Mouse (Mus musculus): ENCODE measurements around the gene Trip4. TPM values are rescaled to one million over a fixed set of nuclear protein-coding genes. Genes with fewer than 3 reads are reported as not detected.
"Not testable (repeated sequence)": the region's sequence is repeated elsewhere in the genome, so short reads cannot be mapped to it uniquely, and the experiment has no call there.

The Trip4 gene
- total RNA-seq, 2 experiments from 2014 or later, result 10.9 to 14.8 TPM

- no peak for DNase-seq
- intact Hi-C loops (cut with DNase I), result no loop called here
Measured at GRCm38 (mm10) chr9:65807818-65808217, 100.8 kb downstream of the Trip4 start.

- intact Hi-C loops (cut with DNase I), result no loop called here
- DNase-seq, result no peak
Measured at GRCm38 (mm10) chr9:65807251-65807650, 101.3 kb downstream of the Trip4 start.

- intact Hi-C loops (cut with DNase I), result no loop called here
- no peak for DNase-seq
Measured at GRCm38 (mm10) chr9:65799770-65800169, 108.8 kb downstream of the Trip4 start.

- no peak for DNase-seq
- intact Hi-C loops (cut with DNase I), result no loop called here
Measured at GRCm38 (mm10) chr9:65795651-65796050, 112.9 kb downstream of the Trip4 start.

GRCm38 (mm10) chr9:65794313-65794712 lies 114.3 kb downstream of the Trip4 start:
- intact Hi-C loops (cut with DNase I), result no loop called here
- no peak for DNase-seq

GRCm38 (mm10) chr9:65793506-65793905 lies 115.1 kb downstream of the Trip4 start:
- intact Hi-C loops (cut with DNase I), result no loop called here
- DNase-seq, result no peak

- intact Hi-C loops (cut with DNase I), result no loop called here
- DNase-seq, result no peak
Measured at GRCm38 (mm10) chr9:65793086-65793485, 115.5 kb downstream of the Trip4 start.

GRCm38 (mm10) chr9:65791846-65792245 lies 116.7 kb downstream of the Trip4 start:
- no peak for DNase-seq
- intact Hi-C loops (cut with DNase I), result no loop called here

GRCm38 (mm10) chr9:65791106-65791505 lies 117.5 kb downstream of the Trip4 start:
- intact Hi-C loops (cut with DNase I), result no loop called here
- no peak for DNase-seq

- intact Hi-C loops (cut with DNase I), result no loop called here
- no peak for DNase-seq
Measured at GRCm38 (mm10) chr9:65789788-65790187, 118.8 kb downstream of the Trip4 start.

GRCm38 (mm10) chr9:65788556-65788955 lies 120.0 kb downstream of the Trip4 start:
- intact Hi-C loops (cut with DNase I), result no loop called here
- no peak for DNase-seq

- no peak for DNase-seq
- intact Hi-C loops (cut with DNase I), result no loop called here
Measured at GRCm38 (mm10) chr9:65787829-65788344, 120.7 kb downstream of the Trip4 start.

GRCm38 (mm10) chr9:65786885-65787787 lies 121.5 kb downstream of the Trip4 start:
- intact Hi-C loops (cut with DNase I), result no loop called here
- no peak for DNase-seq

GRCm38 (mm10) chr9:65785772-65786368 lies 122.7 kb downstream of the Trip4 start:
- intact Hi-C loops (cut with DNase I), result no loop called here
- no peak for DNase-seq

GRCm38 (mm10) chr9:65779619-65780018 lies 129.0 kb downstream of the Trip4 start:
- DNase-seq; intact Hi-C loops (cut with DNase I): not testable (repeated sequence)

Other genes starting within 250 kb of the Trip4 start
- gene Oaz2, start 240.8 kb downstream of the Trip4 start, total RNA-seq (2021), result 100 to 1,000 TPM; 217 to 221 TPM
- 10 to 100 TPM; 16.3 to 17.8 TPM for gene Zfp609, start 81.2 kb downstream of the Trip4 start, total RNA-seq (2021)
- gene Pclaf, start 18.6 kb downstream of the Trip4 start, total RNA-seq (2021), result under 1 TPM; 0.44 to 0.79 TPM
- gene Csnk1g1, start 130 bp upstream of the Trip4 start, total RNA-seq (2021), result 1 to 10 TPM; 5.9 to 7.0 TPM
- 10 to 100 TPM; 43.8 to 49.4 TPM for gene Ppib, start 151.4 kb upstream of the Trip4 start, total RNA-seq (2021)
- gene Snx22, start 160.9 kb upstream of the Trip4 start, total RNA-seq (2021), result under 1 TPM; 0.13 to 0.15 TPM
- 10 to 100 TPM; 12.6 to 12.7 TPM for gene Snx1, start 217.8 kb upstream of the Trip4 start, total RNA-seq (2021)
- 10 to 100 TPM; 39.9 to 43.3 TPM for gene Ciao2a, start 217.8 kb upstream of the Trip4 start, total RNA-seq (2021)
- 10 to 100 TPM; 21.6 to 24.0 TPM for gene Dapk2, start 249.4 kb upstream of the Trip4 start, total RNA-seq (2021)

Data from gastrocnemius, postnatal 36 days (tissue).